Mouse (Mus musculus) lung, embryonic 16.5 days (tissue): ENCODE results near the gene Pilra. TPM values are rescaled to one million over a fixed set of nuclear protein-coding genes. Genes with fewer than 3 reads are reported as not detected.
A peak's percentile ranks its signal among the peaks of the same experiment; 100 is the strongest.

Experiments
- ATAC-seq: fragments of 200-750 bp; cut with Nextera tagmentation; 2 replicates; pipeline ENCODE4 v1.8.0; 2017; ENCODE audit warnings: low read depth, mild to moderate bottlenecking, moderate library complexity
- H3K27ac ChIP-seq: fragments of 300-500 bp; sonication (generic); 2 replicates; pipeline ENCODE4 v1.5.1; 2014; ENCODE audit warnings: mild to moderate bottlenecking, control low read depth, low read length
- H3K27me3 ChIP-seq: fragments of 300-500 bp; sonication (generic); 2 replicates; pipeline ENCODE4 v1.6.1; 2014; ENCODE audit warnings: low read depth, low read length, mixed read lengths; ENCODE audit not compliant: control insufficient read depth, insufficient read depth
- H3K36me3 ChIP-seq: fragments of 300-500 bp; sonication (generic); 2 replicates; pipeline ENCODE4 v1.6.1; 2014; ENCODE audit warnings: low read length; ENCODE audit not compliant: control insufficient read depth, insufficient read depth
- H3K4me1 ChIP-seq: fragments of 300-500 bp; sonication (generic); replicated peaks from 2 replicates; pipeline ENCODE4 v1.6.1; 2014; ENCODE audit warnings: low read length, mixed read lengths; ENCODE audit not compliant: control insufficient read depth, insufficient read depth
- H3K4me2 ChIP-seq: fragments of 300-500 bp; sonication (generic); 2 replicates; pipeline ENCODE4 v1.6.1; 2014; ENCODE audit warnings: low read depth, low read length, control low read depth
- H3K4me3 ChIP-seq: fragments of 300-500 bp; sonication (generic); 2 replicates; pipeline ENCODE4 v1.5.1; 2014; ENCODE audit warnings: mild to moderate bottlenecking, low read length, control low read depth
- H3K9ac ChIP-seq: fragments of 300-500 bp; sonication (generic); 2 replicates; pipeline ENCODE4 v1.6.1; 2014; ENCODE audit warnings: low read length, control low read depth
- H3K9me3 ChIP-seq: fragments of 300-500 bp; sonication (generic); 2 replicates; pipeline ENCODE4 v1.6.1; 2016; ENCODE audit warnings: low read length; ENCODE audit not compliant: control insufficient read depth
- WGBS: fragments of 180-500 bp; shearing (Covaris S2); extraction: QIAGEN DNeasy Blood & Tissue Kit; methylation state at CpG from one replicate; pipeline ENCODE4 v1.1.7; 2014; 5-methylcytosine and 5-hydroxymethylcytosine counted together
- polyA plus RNA-seq: library from polyadenylated mRNA; unstranded; fragments of >200 nt; fragmentation: Nextera tagmentation; extraction: Ambion mirVana; gene quantifications from 2 replicates; pipeline ENCODE4 v1.2.1, GENCODE M21; 2015

Gene Pilra
- polyA plus RNA-seq, 1 experiment from 2014 or later, result 5.2 TPM

GRCm38 (mm10) chr5:137785164-137786031 lies 50.7 kb downstream of the Pilra start:
- Histone ChIP-seq H3K27ac (peak overlapping the region; percentile 99), H3K36me3 (peaks cover 25% of the 10 kb centered on the region), H3K4me3 (peak overlapping the region; percentile 84), H3K27me3 (no peaks in the 10 kb centered on the region), H3K4me2 (peak overlapping the region; percentile 89), H3K9me3 (no peaks in the 10 kb centered on the region), H3K4me1 (peaks cover 33% of the 10 kb centered on the region), H3K9ac (peak overlapping the region; percentile 94)
- peak; percentile 6; the same call in 1 of the 2 replicates for ATAC-seq
- WGBS, result 1% methylated on average over 44 of the region's 62 CpGs

- Histone ChIP-seq H3K36me3 (peaks cover 26% of the 10 kb centered on the region), H3K4me2 (peak overlapping the region; percentile 89), H3K9me3 (no peaks in the 10 kb centered on the region), H3K4me1 (peaks cover 40% of the 10 kb centered on the region), H3K9ac (peak overlapping the region; percentile 94), H3K27me3 (no peaks in the 10 kb centered on the region), H3K27ac (no peak overlapping the region; the same call in 1 of the 2 replicates), H3K4me3 (peak overlapping the region; percentile 84)
- no peak for ATAC-seq
- WGBS, result 56% methylated on average over 14 of the region's 14 CpGs
Measured at GRCm38 (mm10) chr5:137784546-137784945, 51.5 kb downstream of the Pilra start.

- ATAC-seq, result no peak
Measured at GRCm38 (mm10) chr5:137783901-137784540, 52.1 kb downstream of the Pilra start.

GRCm38 (mm10) chr5:137782776-137783522 lies 53.1 kb downstream of the Pilra start:
- no peak overlapping the region for H3K27ac ChIP-seq
- H3K4me1 ChIP-seq, result peaks cover 42% of the 10 kb centered on the region
- no peaks in the 10 kb centered on the region for H3K27me3 ChIP-seq
- 75% methylated on average over 13 of the region's 13 CpGs for WGBS
- no peak for ATAC-seq
- H3K4me3 ChIP-seq, result peak overlapping the region; percentile 84
- H3K9ac ChIP-seq, result peak overlapping the region; percentile 94
- no peaks in the 10 kb centered on the region for H3K9me3 ChIP-seq
- H3K4me2 ChIP-seq, result peak overlapping the region; percentile 89
- H3K36me3 ChIP-seq, result peaks cover 26% of the 10 kb centered on the region

More at GRCm38 (mm10) chr5:137783901-137784540, 52.1 kb downstream of the Pilra start:
- H3K4me1 ChIP-seq, result peaks cover 40% of the 10 kb centered on the region
- H3K27me3 ChIP-seq, result no peaks in the 10 kb centered on the region
- H3K4me3 ChIP-seq, result peak overlapping the region; percentile 84
- peaks cover 26% of the 10 kb centered on the region for H3K36me3 ChIP-seq
- peak overlapping the region; percentile 94 for H3K9ac ChIP-seq
- peak overlapping the region; percentile 89 for H3K4me2 ChIP-seq
- H3K27ac ChIP-seq, result no peak overlapping the region
- no peaks in the 10 kb centered on the region for H3K9me3 ChIP-seq
- WGBS, result 45% methylated on average over 9 of the region's 9 CpGs

- Histone ChIP-seq H3K9me3 (no peaks in the 10 kb centered on the region), H3K9ac (no peak overlapping the region), H3K27me3 (no peaks in the 10 kb centered on the region), H3K4me2 (no peak overlapping the region), H3K4me3 (no peak overlapping the region), H3K27ac (no peak overlapping the region), H3K36me3 (peaks cover 26% of the 10 kb centered on the region), H3K4me1 (peaks cover 40% of the 10 kb centered on the region)
- WGBS, result 87% methylated on average over 7 of the region's 7 CpGs
- no peak for ATAC-seq
Measured at GRCm38 (mm10) chr5:137781661-137782060, 54.4 kb downstream of the Pilra start.

GRCm38 (mm10) chr5:137779053-137779933 lies 56.8 kb downstream of the Pilra start:
- Histone ChIP-seq H3K27me3 (no peaks in the 10 kb centered on the region), H3K4me3 (peak overlapping the region; percentile 92), H3K36me3 (peaks cover 26% of the 10 kb centered on the region), H3K9me3 (no peaks in the 10 kb centered on the region), H3K9ac (peak overlapping the region; percentile 92), H3K27ac (peak overlapping the region; percentile 87), H3K4me2 (peak overlapping the region; percentile 95), H3K4me1 (peaks cover 34% of the 10 kb centered on the region)
- under 1% methylated on average over 66 of the region's 83 CpGs for WGBS
- ATAC-seq, result peak; percentile 30

GRCm38 (mm10) chr5:137778635-137779034 lies 57.4 kb downstream of the Pilra start, which contains the start of gene Ppp1r35:
Gene Ppp1r35 (plus strand): TSS chr5:137778849.
- H3K9ac ChIP-seq, result peak within 1 kb of the TSS; percentile 92
- under 1% methylated on average over 31 of the region's 31 CpGs for WGBS
- H3K36me3 ChIP-seq, result peaks cover 26% of the 10 kb centered on the region
- no peaks in the 10 kb centered on the region for H3K9me3 ChIP-seq
- no peaks in the 10 kb centered on the region for H3K27me3 ChIP-seq
- H3K4me2 ChIP-seq, result peak within 1 kb of the TSS; percentile 95
- H3K4me1 ChIP-seq, result peaks cover 28% of the 10 kb centered on the region
- peak within 1 kb of the TSS; percentile 92 for H3K4me3 ChIP-seq
- peak within 1 kb of the TSS; percentile 87 for H3K27ac ChIP-seq
- peak; percentile 96 for ATAC-seq

- Histone ChIP-seq H3K4me1 (peaks cover 18% of the 10 kb centered on the region), H3K4me3 (no peak overlapping the region), H3K27me3 (no peaks in the 10 kb centered on the region), H3K4me2 (no peak overlapping the region), H3K9me3 (no peaks in the 10 kb centered on the region), H3K27ac (no peak overlapping the region), H3K9ac (no peak overlapping the region), H3K36me3 (peaks cover 17% of the 10 kb centered on the region)
- WGBS, result 67% methylated on average over 7 of the region's 7 CpGs
- ATAC-seq, result no peak
Measured at GRCm38 (mm10) chr5:137777267-137777845, 58.7 kb downstream of the Pilra start.
